Mouse (Mus musculus) kidney, adult 2 months (tissue): ENCODE data around the gene Ikbke. TPM values are rescaled to one million over a fixed set of nuclear protein-coding genes. Genes with fewer than 3 reads are reported as not detected.

Experiments used
- DNase-seq: peaks from one replicate; pipeline ENCODE4 v3.0.0; 2021
- H3K27ac ChIP-seq: fragments of 200-500 bp; 2 replicates; pipeline ENCODE4 v1.5.1; 2012; ENCODE audit warnings: low read depth, low read length, control low read depth, inconsistent platforms; ENCODE audit not compliant: insufficient read depth
- H3K27me3 ChIP-seq: fragments of 200-500 bp; replicated peaks from 2 replicates; pipeline ENCODE4 v1.6.1; 2012; ENCODE audit warnings: mild to moderate bottlenecking, moderate library complexity, low read length, inconsistent platforms; ENCODE audit not compliant: control insufficient read depth, insufficient read depth
- H3K36me3 ChIP-seq: fragments of 200-500 bp; 2 replicates; pipeline ENCODE4 v1.6.1; 2012; ENCODE audit warnings: mild to moderate bottlenecking, moderate library complexity, low read length, inconsistent platforms; ENCODE audit not compliant: control insufficient read depth, insufficient read depth
- H3K4me1 ChIP-seq: fragments of 200-500 bp; 2 replicates; pipeline ENCODE4 v1.6.1; 2011; ENCODE audit warnings: low read length; ENCODE audit not compliant: control insufficient read depth, insufficient read depth
- H3K4me3 ChIP-seq: fragments of 200-500 bp; 2 replicates; pipeline ENCODE4 v1.5.1; 2011; ENCODE audit warnings: mild to moderate bottlenecking, low read depth, low read length, control low read depth; ENCODE audit not compliant: insufficient read depth
- CTCF ChIP-seq: fragments of 200-500 bp; conservative IDR thresholded peaks from 2 replicates; pipeline ENCODE4 v1.5.1; 2011; ENCODE audit warnings: low read depth, mild to moderate bottlenecking, control low read depth, low read length, moderate library complexity, mixed read lengths; ENCODE audit not compliant: insufficient read depth, insufficient read length
- POLR2A ChIP-seq: fragments of 200-500 bp; IDR thresholded peaks from one replicate; pipeline ENCODE4 v1.6.1; 2011; ENCODE audit warnings: low read depth, low read length, control low read depth
- WGBS: fragments of 180-500 bp; shearing (Covaris S2); methylation state at CpG from one replicate; pipeline ENCODE4 v1.1.7; 2018; 5-methylcytosine and 5-hydroxymethylcytosine counted together
- polyA plus RNA-seq: library from polyadenylated mRNA; depleted of rRNA; stranded (reverse); fragments of >200 nt; gene quantifications from 2 replicates; pipeline ENCODE4 v1.2.3, GENCODE M21; 2012

The Ikbke gene
- polyA plus RNA-seq, 1 experiment: 10.5 TPM

- no peak for DNase-seq
- H3K4me1 ChIP-seq: no peaks in the 10 kb centered on the region
- WGBS: 89% methylated on average over 13 of the region's 13 CpGs
- no peak overlapping the region for H3K27ac ChIP-seq
- TF ChIP-seq CTCF: no peak
- no peak for TF ChIP-seq POLR2A
- no peaks in the 10 kb centered on the region for H3K27me3 ChIP-seq
- no peaks in the 10 kb centered on the region for H3K36me3 ChIP-seq
- no peak overlapping the region for H3K4me3 ChIP-seq
These were observed 57.4 kb downstream of the Ikbke start for GRCm38 (mm10) chr1:131221822-131222590.

GRCm38 (mm10) chr1:131218933-131219332, 60.5 kb downstream of the Ikbke start:
- H3K27ac ChIP-seq: no peak overlapping the region
- DNase-seq: no peak
- WGBS: 91% methylated on average over 11 of the region's 11 CpGs
- no peaks in the 10 kb centered on the region for H3K27me3 ChIP-seq
- no peak for TF ChIP-seq POLR2A
- TF ChIP-seq CTCF: no peak
- no peaks in the 10 kb centered on the region for H3K36me3 ChIP-seq
- H3K4me1 ChIP-seq: no peaks in the 10 kb centered on the region
- no peak overlapping the region for H3K4me3 ChIP-seq

- no peak for TF ChIP-seq CTCF
- no peak for TF ChIP-seq POLR2A
- Histone ChIP-seq H3K4me3 (no peak overlapping the region), H3K4me1 (no peaks in the 10 kb centered on the region), H3K27me3 (no peaks in the 10 kb centered on the region), H3K27ac (no peak overlapping the region), H3K36me3 (no peaks in the 10 kb centered on the region)
- DNase-seq: no peak
- 74% methylated on average over 6 of the region's 6 CpGs for WGBS
These were observed 66.0 kb downstream of the Ikbke start for GRCm38 (mm10) chr1:131213361-131213760.

- H3K27ac ChIP-seq: no peak overlapping the region
- no peak for TF ChIP-seq CTCF
- no peak overlapping the region for H3K4me3 ChIP-seq
- no peaks in the 10 kb centered on the region for H3K36me3 ChIP-seq
- H3K27me3 ChIP-seq: no peaks in the 10 kb centered on the region
- no peak for DNase-seq
- WGBS: 64% methylated on average over 5 of the region's 5 CpGs
- H3K4me1 ChIP-seq: no peaks in the 10 kb centered on the region
These were observed 66.5 kb downstream of the Ikbke start for GRCm38 (mm10) chr1:131212956-131213355.

GRCm38 (mm10) chr1:131211655-131212054, 67.8 kb downstream of the Ikbke start:
- Histone ChIP-seq H3K27ac (no peak overlapping the region), H3K27me3 (no peaks in the 10 kb centered on the region), H3K4me3 (no peak overlapping the region), H3K36me3 (no peaks in the 10 kb centered on the region), H3K4me1 (no peaks in the 10 kb centered on the region)
- no peak for TF ChIP-seq POLR2A
- TF ChIP-seq CTCF: no peak
- WGBS: 88% methylated on average over 1 of the region's 1 CpGs
- DNase-seq: no peak

- Histone ChIP-seq H3K27me3 (no peaks in the 10 kb centered on the region), H3K36me3 (no peaks in the 10 kb centered on the region), H3K27ac (no peak overlapping the region), H3K4me3 (no peak overlapping the region), H3K4me1 (no peaks in the 10 kb centered on the region)
- WGBS: 79% methylated on average over 8 of the region's 8 CpGs
- no peak for DNase-seq
- TF ChIP-seq POLR2A: no peak
- TF ChIP-seq CTCF: no peak
These were observed 69.4 kb downstream of the Ikbke start for GRCm38 (mm10) chr1:131209971-131210426.

- whole genome bisulfite sequencing: 85% methylated on average over 6 of the region's 6 CpGs
- H3K27me3 ChIP-seq: no peaks in the 10 kb centered on the region
- no peaks in the 10 kb centered on the region for H3K36me3 ChIP-seq
- no peak for DNase-seq
- H3K4me3 ChIP-seq: no peak overlapping the region
- no peak for TF ChIP-seq CTCF
- TF ChIP-seq POLR2A: no peak
- H3K4me1 ChIP-seq: no peaks in the 10 kb centered on the region
- H3K27ac ChIP-seq: no peak overlapping the region
These were observed 70.6 kb downstream of the Ikbke start for GRCm38 (mm10) chr1:131208800-131209199.

GRCm38 (mm10) chr1:131208081-131208480, 71.3 kb downstream of the Ikbke start:
- Histone ChIP-seq H3K27ac (no peak overlapping the region), H3K4me3 (no peak overlapping the region), H3K36me3 (no peaks in the 10 kb centered on the region), H3K4me1 (no peaks in the 10 kb centered on the region), H3K27me3 (no peaks in the 10 kb centered on the region)
- TF ChIP-seq POLR2A: no peak
- TF ChIP-seq CTCF: no peak
- WGBS: 89% methylated on average over 5 of the region's 5 CpGs
- DNase-seq: no peak
